Mouse (Mus musculus) limb, embryonic 15.5 days (tissue): ENCODE results near the gene Xpo4. TPM values are rescaled to one million over a fixed set of nuclear protein-coding genes. Genes with fewer than 3 reads are reported as not detected.

Experiments used
- ATAC-seq: fragments of 200-750 bp; cut with Nextera tagmentation; 2 replicates; pipeline ENCODE4 v1.8.0; 2017; ENCODE audit warnings: low read depth, moderate TSS enrichment; ENCODE audit not compliant: insufficient number of reproducible peaks, low FRiP score, low TSS enrichment
- H3K27ac ChIP-seq: fragments of 300-500 bp; sonication (generic); 2 replicates; pipeline ENCODE4 v1.5.1; 2015; ENCODE audit warnings: moderate library complexity, mild to moderate bottlenecking, inconsistent platforms
- H3K27me3 ChIP-seq: fragments of 300-500 bp; sonication (generic); 2 replicates; pipeline ENCODE4 v1.6.1; 2015; ENCODE audit warnings: inconsistent platforms
- H3K36me3 ChIP-seq: fragments of 300-500 bp; sonication (generic); 2 replicates; pipeline ENCODE4 v1.6.1; 2015; ENCODE audit warnings: inconsistent platforms
- H3K4me1 ChIP-seq: fragments of 300-500 bp; sonication (generic); 2 replicates; pipeline ENCODE4 v1.6.1; 2015; ENCODE audit warnings: inconsistent platforms
- H3K4me2 ChIP-seq: fragments of 300-500 bp; sonication (generic); 2 replicates; pipeline ENCODE4 v1.6.1; 2015; ENCODE audit warnings: mild to moderate bottlenecking, inconsistent platforms
- H3K4me3 ChIP-seq: fragments of 300-500 bp; sonication (generic); 2 replicates; pipeline ENCODE4 v1.5.1; 2015; ENCODE audit warnings: mild to moderate bottlenecking, inconsistent platforms
- H3K9ac ChIP-seq: fragments of 300-500 bp; sonication (generic); 2 replicates; pipeline ENCODE4 v1.6.1; 2015; ENCODE audit warnings: inconsistent platforms
- H3K9me3 ChIP-seq: fragments of 300-500 bp; sonication (generic); 2 replicates; pipeline ENCODE4 v1.6.1; 2016; ENCODE audit warnings: inconsistent platforms
- WGBS: fragments of 180-500 bp; shearing (Covaris S2); methylation state at CpG from one replicate; pipeline ENCODE4 v1.1.7; 2015; 5-methylcytosine and 5-hydroxymethylcytosine counted together
- polyA plus RNA-seq: library from polyadenylated mRNA; unstranded; fragments of >200 nt; fragmentation: Nextera tagmentation; extraction: Ambion mirVana; gene quantifications from 2 replicates; pipeline ENCODE4 v1.2.1, GENCODE M21; 2015

Xpo4 gene
- polyA plus RNA-seq, 1 experiment from 2014 or later: 18.7 TPM

- Histone ChIP-seq H3K27me3 (no peaks in the 10 kb centered on the region), H3K36me3 (peaks cover 38% of the 10 kb centered on the region), H3K4me3 (no peak overlapping the region), H3K27ac (no peak overlapping the region), H3K9me3 (no peaks in the 10 kb centered on the region), H3K4me1 (no peaks in the 10 kb centered on the region), H3K9ac (no peak overlapping the region), H3K4me2 (no peak overlapping the region)
- WGBS: 92% methylated on average over 3 of the region's 3 CpGs
- no peak for ATAC-seq
Observed at GRCm38 (mm10) chr14:57622934-57623333, 42.3 kb downstream of the Xpo4 start.

- no peak for ATAC-seq
- no peaks in the 10 kb centered on the region for H3K9me3 ChIP-seq
- no peaks in the 10 kb centered on the region for H3K27me3 ChIP-seq
- no peak overlapping the region for H3K27ac ChIP-seq
- H3K36me3 ChIP-seq: peaks cover 30% of the 10 kb centered on the region
- WGBS: 77% methylated on average over 4 of the region's 4 CpGs
- H3K4me2 ChIP-seq: no peak overlapping the region
- H3K4me3 ChIP-seq: no peak overlapping the region
- H3K4me1 ChIP-seq: no peaks in the 10 kb centered on the region
- H3K9ac ChIP-seq: no peak overlapping the region
Observed at GRCm38 (mm10) chr14:57621699-57622098, 43.5 kb downstream of the Xpo4 start.

GRCm38 (mm10) chr14:57620598-57621236 lies 44.5 kb downstream of the Xpo4 start:
- H3K9ac ChIP-seq: no peak overlapping the region
- no peaks in the 10 kb centered on the region for H3K4me1 ChIP-seq
- no peaks in the 10 kb centered on the region for H3K27me3 ChIP-seq
- 48% methylated on average over 4 of the region's 4 CpGs for WGBS
- no peak overlapping the region for H3K27ac ChIP-seq
- H3K4me3 ChIP-seq: no peak overlapping the region
- no peak overlapping the region for H3K4me2 ChIP-seq
- H3K36me3 ChIP-seq: peaks cover 26% of the 10 kb centered on the region
- no peaks in the 10 kb centered on the region for H3K9me3 ChIP-seq
- ATAC-seq: no peak

- no peak overlapping the region for H3K27ac ChIP-seq
- H3K9ac ChIP-seq: no peak overlapping the region
- no peaks in the 10 kb centered on the region for H3K9me3 ChIP-seq
- no peak overlapping the region for H3K4me2 ChIP-seq
- no peak for ATAC-seq
- no peaks in the 10 kb centered on the region for H3K4me1 ChIP-seq
- peaks cover 19% of the 10 kb centered on the region for H3K36me3 ChIP-seq
- H3K4me3 ChIP-seq: no peak overlapping the region
- no peaks in the 10 kb centered on the region for H3K27me3 ChIP-seq
- WGBS: 55% methylated on average over 2 of the region's 2 CpGs
Observed at GRCm38 (mm10) chr14:57619487-57619886, 45.7 kb downstream of the Xpo4 start.

- H3K9ac ChIP-seq: no peak overlapping the region
- WGBS: 96% methylated on average over 1 of the region's 1 CpGs
- no peak overlapping the region for H3K4me2 ChIP-seq
Observed at GRCm38 (mm10) chr14:57617675-57618074, 47.6 kb downstream of the Xpo4 start.

GRCm38 (mm10) chr14:57616339-57616965 lies 48.8 kb downstream of the Xpo4 start:
- Histone ChIP-seq H3K4me2 (no peak overlapping the region), H3K9ac (no peak overlapping the region), H3K27ac (no peak overlapping the region), H3K9me3 (no peaks in the 10 kb centered on the region), H3K4me3 (no peak overlapping the region), H3K36me3 (peaks cover 4% of the 10 kb centered on the region; the same call in 1 of the 2 replicates), H3K27me3 (no peaks in the 10 kb centered on the region), H3K4me1 (no peaks in the 10 kb centered on the region)
- 72% methylated on average over 6 of the region's 6 CpGs for WGBS
- no peak for ATAC-seq

More at GRCm38 (mm10) chr14:57617675-57618074, 47.6 kb downstream of the Xpo4 start:
- no peak for ATAC-seq
- Histone ChIP-seq H3K9me3 (no peaks in the 10 kb centered on the region), H3K36me3 (peaks cover 9% of the 10 kb centered on the region; the same call in 1 of the 2 replicates), H3K4me1 (no peaks in the 10 kb centered on the region), H3K27ac (no peak overlapping the region), H3K27me3 (no peaks in the 10 kb centered on the region), H3K4me3 (no peak overlapping the region)

- WGBS: 91% methylated on average over 6 of the region's 6 CpGs
- Histone ChIP-seq H3K36me3 (peaks cover 4% of the 10 kb centered on the region; the same call in 1 of the 2 replicates), H3K27me3 (no peaks in the 10 kb centered on the region), H3K4me2 (no peak overlapping the region), H3K9ac (no peak overlapping the region), H3K4me1 (no peaks in the 10 kb centered on the region), H3K9me3 (no peaks in the 10 kb centered on the region), H3K27ac (no peak overlapping the region), H3K4me3 (no peak overlapping the region)
- ATAC-seq: no peak
Observed at GRCm38 (mm10) chr14:57615828-57616227, 49.4 kb downstream of the Xpo4 start.

GRCm38 (mm10) chr14:57611034-57611433 lies 54.2 kb downstream of the Xpo4 start:
- ATAC-seq: no peak
- no peak overlapping the region for H3K9ac ChIP-seq
- H3K4me2 ChIP-seq: no peak overlapping the region
- peak overlapping the region; percentile 1; the same call in 1 of the 2 replicates for H3K27ac ChIP-seq
- no peaks in the 10 kb centered on the region for H3K9me3 ChIP-seq
- WGBS: 39% methylated on average over 2 of the region's 2 CpGs
- no peaks in the 10 kb centered on the region for H3K27me3 ChIP-seq
- H3K36me3 ChIP-seq: no peaks in the 10 kb centered on the region
- H3K4me3 ChIP-seq: no peak overlapping the region
- H3K4me1 ChIP-seq: peaks cover 10% of the 10 kb centered on the region

GRCm38 (mm10) chr14:57609816-57610329 lies 55.4 kb downstream of the Xpo4 start:
- H3K4me3 ChIP-seq: no peak overlapping the region
- H3K9me3 ChIP-seq: no peaks in the 10 kb centered on the region
- H3K9ac ChIP-seq: no peak overlapping the region
- H3K4me2 ChIP-seq: no peak overlapping the region
- WGBS: 72% methylated on average over 4 of the region's 4 CpGs
- ATAC-seq: no peak
- H3K27me3 ChIP-seq: no peaks in the 10 kb centered on the region
- H3K27ac ChIP-seq: no peak overlapping the region
- peaks cover 10% of the 10 kb centered on the region for H3K4me1 ChIP-seq
- no peaks in the 10 kb centered on the region for H3K36me3 ChIP-seq

- no peaks in the 10 kb centered on the region for H3K27me3 ChIP-seq
- H3K9me3 ChIP-seq: no peaks in the 10 kb centered on the region
- no peak overlapping the region for H3K9ac ChIP-seq
- H3K4me2 ChIP-seq: no peak overlapping the region
- 0% methylated on average over 1 of the region's 1 CpGs for WGBS
- H3K4me1 ChIP-seq: peaks cover 10% of the 10 kb centered on the region
- H3K4me3 ChIP-seq: no peak overlapping the region
- H3K36me3 ChIP-seq: peaks cover 13% of the 10 kb centered on the region
- ATAC-seq: peak; percentile 65; the same call in 1 of the 2 replicates
- peak overlapping the region; percentile 65 for H3K27ac ChIP-seq
Observed at GRCm38 (mm10) chr14:57607500-57607899, 57.7 kb downstream of the Xpo4 start.

GRCm38 (mm10) chr14:57606663-57607365 lies 58.4 kb downstream of the Xpo4 start:
- H3K9me3 ChIP-seq: no peaks in the 10 kb centered on the region
- H3K4me2 ChIP-seq: no peak overlapping the region
- no peak overlapping the region for H3K4me3 ChIP-seq
- no peak for ATAC-seq
- H3K27me3 ChIP-seq: no peaks in the 10 kb centered on the region
- peaks cover 10% of the 10 kb centered on the region for H3K4me1 ChIP-seq
- no peak overlapping the region for H3K27ac ChIP-seq
- H3K36me3 ChIP-seq: peaks cover 19% of the 10 kb centered on the region
- H3K9ac ChIP-seq: no peak overlapping the region
- WGBS: 51% methylated on average over 8 of the region's 8 CpGs

- Histone ChIP-seq H3K9me3 (no peaks in the 10 kb centered on the region), H3K36me3 (peaks cover 71% of the 10 kb centered on the region), H3K27ac (no peak overlapping the region), H3K4me3 (no peak overlapping the region), H3K9ac (no peak overlapping the region), H3K4me2 (no peak overlapping the region), H3K27me3 (no peaks in the 10 kb centered on the region), H3K4me1 (no peaks in the 10 kb centered on the region)
- ATAC-seq: no peak
- WGBS: 89% methylated on average over 5 of the region's 5 CpGs
Observed at GRCm38 (mm10) chr14:57593279-57593678, 72.0 kb downstream of the Xpo4 start.
